Mouse (Mus musculus) ovary, adult 2 months (tissue): ENCODE measurements around the gene Stt3a. TPM values are rescaled to one million over a fixed set of nuclear protein-coding genes. Genes with fewer than 3 reads are reported as not detected.

Source experiments
- polyA plus RNA-seq: library from polyadenylated mRNA; depleted of rRNA; stranded (reverse); fragments of >200 nt; gene quantifications from 2 replicates; pipeline ENCODE4 v1.2.3, GENCODE M21; 2012; rRNA removed

Stt3a gene
- 223 and 235 TPM in 2 replicates for polyA plus RNA-seq

DNA sequence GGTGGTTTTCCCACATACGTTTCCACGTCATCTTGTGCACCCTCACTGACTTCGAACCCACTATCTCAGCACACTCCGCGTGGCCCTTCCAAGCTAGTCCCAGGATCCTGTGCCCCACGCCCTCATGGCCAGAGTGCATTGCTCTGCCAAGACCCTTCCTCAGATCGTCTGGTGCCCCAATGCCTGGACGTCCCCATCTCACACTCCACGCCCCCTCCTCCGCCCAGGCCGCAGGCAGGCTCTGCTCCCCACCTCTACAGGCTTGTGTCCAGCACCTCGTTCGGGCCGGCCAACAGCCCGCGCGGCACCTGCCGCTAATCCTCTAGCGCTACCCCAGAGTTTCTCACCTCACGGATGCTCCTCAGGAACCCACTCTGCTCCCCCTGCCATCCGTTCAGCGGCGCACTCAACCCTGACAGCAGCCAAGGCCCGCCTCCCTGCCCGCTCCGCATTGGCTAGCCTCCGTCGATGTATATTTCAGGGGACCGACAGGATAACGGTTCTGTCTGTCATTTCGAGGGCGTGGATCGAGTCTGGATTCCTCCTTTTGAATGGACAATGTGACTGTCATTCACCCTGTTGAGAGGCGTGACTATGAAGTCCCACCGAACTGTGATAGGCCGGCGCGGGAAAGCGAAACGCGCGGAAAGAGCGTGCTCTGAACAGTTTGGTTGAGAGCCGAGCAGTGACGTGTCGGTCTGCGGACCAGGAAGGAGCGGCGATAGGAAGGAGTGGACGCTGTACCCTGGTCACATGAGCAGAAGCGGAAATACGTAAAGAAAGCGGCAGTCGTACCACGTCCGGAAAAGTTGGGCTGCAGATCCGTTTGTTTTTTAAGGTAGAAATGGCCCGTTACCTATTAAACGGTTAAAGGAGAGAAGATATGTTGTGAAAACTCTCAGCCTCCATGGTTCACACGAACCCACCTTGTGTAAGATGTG, at the start of gene Stt3a:
Gene Stt3a (minus strand): TSS at position 477 of the 941 bp plus-strand sequence.

DNA sequence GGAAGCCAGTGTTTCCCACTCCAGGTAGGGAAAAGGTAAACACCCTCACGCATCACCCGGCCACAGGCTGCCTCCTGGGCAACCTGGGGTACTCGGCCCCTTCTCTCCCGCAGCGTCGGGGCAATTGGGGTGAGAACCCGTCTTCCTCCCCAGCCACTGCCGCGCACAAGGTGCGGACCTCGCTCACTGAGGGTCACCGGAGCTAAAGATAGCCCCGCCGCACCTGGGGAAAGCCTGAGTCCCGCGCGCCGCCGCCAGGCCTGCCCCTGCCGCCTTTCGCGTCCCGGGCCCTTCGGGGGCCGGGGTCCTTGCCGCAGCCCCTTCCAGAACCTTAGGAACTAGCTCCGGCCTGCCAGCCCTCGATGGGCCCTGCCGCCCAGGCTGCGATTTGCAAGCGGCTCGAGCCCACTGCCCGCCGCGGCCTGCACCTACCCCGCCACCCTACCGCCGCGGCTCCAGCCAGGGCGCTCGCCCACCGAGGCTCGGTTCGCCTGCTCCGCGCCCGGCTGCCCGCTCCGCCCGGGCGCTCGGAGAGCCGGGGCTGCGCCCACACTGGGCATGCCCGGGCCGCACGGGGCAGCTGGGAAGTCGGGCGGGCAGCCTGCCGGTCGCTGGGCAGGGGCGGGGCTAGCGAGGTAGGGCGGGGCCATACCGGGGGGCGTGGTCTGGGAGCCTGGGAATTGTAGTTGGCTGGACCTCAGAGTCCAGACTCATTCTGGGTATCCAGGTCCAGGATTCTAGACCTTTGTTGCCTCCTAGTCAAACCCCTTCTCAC, 29.5 kb upstream of the Stt3a start, which contains the start of gene Ei24:
Gene Ei24 (minus strand): TSS at position 613 of the 775 bp plus-strand sequence.

DNA sequence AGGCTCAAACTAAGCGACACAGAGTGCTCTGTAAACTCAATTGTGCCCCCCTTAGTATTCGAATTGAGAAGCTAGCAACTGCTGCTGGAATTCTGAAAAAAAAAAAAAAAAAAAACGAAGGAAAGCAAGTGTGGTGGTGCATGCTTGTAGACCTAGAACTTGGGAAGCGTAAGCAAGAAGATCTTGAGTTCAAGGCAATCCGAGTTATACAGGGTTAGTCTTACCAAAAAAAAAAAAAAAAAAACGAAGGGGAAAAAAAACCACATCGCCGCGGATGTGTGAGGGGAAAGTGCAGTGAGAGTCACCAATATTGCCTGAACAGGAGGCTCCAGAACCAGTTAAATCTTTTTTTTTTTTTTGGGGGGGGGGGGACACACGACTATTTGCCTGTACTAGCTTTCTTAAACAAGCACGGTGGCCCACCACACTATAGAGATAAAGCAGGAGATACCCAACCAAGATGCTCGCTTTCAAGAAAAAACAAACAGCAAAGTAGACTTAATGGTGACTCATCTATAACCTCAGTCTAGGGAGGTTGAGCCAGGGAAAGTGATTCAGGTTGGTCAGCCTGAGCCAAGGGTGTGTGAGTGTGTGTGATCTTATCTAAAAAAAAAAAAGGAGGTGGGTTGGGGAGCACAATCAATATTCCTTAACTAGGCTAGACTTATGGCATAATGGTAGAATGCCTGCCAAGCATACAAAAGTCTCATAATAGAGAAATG, 40.3 kb downstream of the Stt3a start, which contains the start of gene Chek1:
Gene Chek1 (minus strand): TSS at position 32 of the 722 bp plus-strand sequence.

DNA sequence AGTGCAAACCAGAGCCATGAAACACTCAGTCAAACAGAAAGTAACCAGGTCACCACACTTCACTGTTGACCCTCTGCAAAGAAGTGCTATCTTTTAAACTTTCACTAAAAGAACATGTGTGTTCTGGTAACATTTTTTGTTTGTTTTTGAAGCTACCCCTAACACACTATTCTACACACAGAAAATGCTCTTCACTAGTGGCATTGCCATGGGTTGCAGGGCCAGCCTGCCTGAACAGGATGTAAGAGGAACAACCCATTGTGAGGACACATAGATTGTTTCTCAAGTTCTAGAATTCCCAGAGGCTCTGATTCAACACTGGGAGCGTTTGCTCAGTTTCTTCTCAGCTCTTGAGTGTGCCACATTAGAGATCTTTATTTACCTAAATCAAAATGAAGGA, 74.6 kb downstream of the Stt3a start, which contains the start of gene Acrv1:
Gene Acrv1 (plus strand): TSS at position 301 of the 400 bp plus-strand sequence.

Other genes with a start within 250 kb of the Stt3a start
- gene Gm5615, start 225.7 kb downstream of the Stt3a start, polyA plus RNA-seq = not detected in 2 replicates
- not detected in 2 replicates for gene Gm17689, start 185.0 kb downstream of the Stt3a start, polyA plus RNA-seq
- gene A630095E13Rik, start 124.3 kb downstream of the Stt3a start, polyA plus RNA-seq = 0.31 TPM in 1 of 2 replicates, not detected in the other
- gene Acrv1, start 74.5 kb downstream of the Stt3a start, polyA plus RNA-seq = not detected in 2 replicates
- gene Chek1, start 40.6 kb downstream of the Stt3a start, polyA plus RNA-seq = 0.78 and 0.79 TPM in 2 replicates
- 57.1 and 84.2 TPM in 2 replicates for gene Ei24, start 29.7 kb upstream of the Stt3a start, polyA plus RNA-seq
- gene Fez1, start 54.2 kb upstream of the Stt3a start, polyA plus RNA-seq = 3.2 TPM in 2 replicates